Mouse (Mus musculus) embryonic facial prominence, embryonic 15.5 days (tissue): ENCODE results near the gene Nlrc5. TPM values are rescaled to one million over a fixed set of nuclear protein-coding genes. Genes with fewer than 3 reads are reported as not detected.

ENCODE experiments used
- ATAC-seq: fragments of 200-750 bp; cut with Nextera tagmentation; 2 replicates; pipeline ENCODE4 v1.8.0; 2017; ENCODE audit warnings: low read depth, moderate TSS enrichment; ENCODE audit not compliant: insufficient number of reproducible peaks, low FRiP score, low TSS enrichment
- H3K27ac ChIP-seq: fragments of 300-500 bp; sonication (generic); replicated peaks from 2 replicates; pipeline ENCODE4 v1.5.1; 2015; ENCODE audit warnings: mild to moderate bottlenecking, inconsistent platforms
- H3K27me3 ChIP-seq: fragments of 300-500 bp; sonication (generic); 2 replicates; pipeline ENCODE4 v1.6.1; 2015; ENCODE audit warnings: inconsistent platforms
- H3K36me3 ChIP-seq: fragments of 300-500 bp; sonication (generic); 2 replicates; pipeline ENCODE4 v1.6.1; 2015; ENCODE audit warnings: mild to moderate bottlenecking, inconsistent platforms
- H3K4me1 ChIP-seq: fragments of 300-500 bp; sonication (generic); 2 replicates; pipeline ENCODE4 v1.6.1; 2015; ENCODE audit warnings: inconsistent platforms
- H3K4me2 ChIP-seq: fragments of 300-500 bp; sonication (generic); replicated peaks from 2 replicates; pipeline ENCODE4 v1.6.1; 2015; ENCODE audit warnings: mild to moderate bottlenecking, inconsistent platforms
- H3K4me3 ChIP-seq: fragments of 300-500 bp; sonication (generic); replicated peaks from 2 replicates; pipeline ENCODE4 v1.5.1; 2015; ENCODE audit warnings: mild to moderate bottlenecking, inconsistent platforms
- H3K9ac ChIP-seq: fragments of 300-500 bp; sonication (generic); 2 replicates; pipeline ENCODE4 v1.6.1; 2015; ENCODE audit warnings: inconsistent platforms
- H3K9me3 ChIP-seq: fragments of 300-500 bp; sonication (generic); replicated peaks from 2 replicates; pipeline ENCODE4 v1.6.1; 2016; ENCODE audit warnings: inconsistent platforms
- WGBS: fragments of 180-500 bp; shearing (Covaris S2); methylation state at CpG from one replicate; pipeline ENCODE4 v1.1.7; 2015; 5-methylcytosine and 5-hydroxymethylcytosine counted together
- polyA plus RNA-seq: library from polyadenylated mRNA; unstranded; fragments of >200 nt; fragmentation: Nextera tagmentation; extraction: Ambion mirVana; gene quantifications from 2 replicates; pipeline ENCODE4 v1.2.1, GENCODE M21; 2015

Nlrc5 gene
- 0.35 and 0.40 TPM in 2 replicates for polyA plus RNA-seq

DNA sequence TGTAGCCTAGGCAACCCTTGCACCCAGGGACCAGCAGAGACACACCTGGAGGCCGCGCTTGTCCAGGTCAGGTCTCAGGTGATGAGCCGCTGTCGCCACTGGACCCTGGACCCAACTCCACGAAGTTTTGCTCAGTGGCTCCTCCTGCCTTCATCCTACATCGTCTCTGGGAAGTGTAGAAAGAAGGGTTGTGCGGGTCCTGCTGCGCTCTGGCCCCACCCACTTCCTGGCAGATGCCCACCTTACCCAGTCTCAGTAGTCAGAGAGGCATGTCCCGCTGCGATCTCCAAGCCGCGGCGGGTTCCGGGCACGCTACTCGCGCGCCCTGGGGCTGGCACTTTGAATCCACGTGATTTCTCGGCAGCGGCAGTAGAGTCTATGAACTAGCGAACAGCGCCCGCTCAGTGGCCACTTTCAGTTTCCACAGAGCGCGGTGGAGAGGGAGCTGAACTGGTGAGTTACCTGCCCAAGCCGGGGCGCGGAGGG is at the start of gene Nlrc5:
Nlrc5 (plus strand) TSS at position 376 of the 486 bp plus-strand sequence.
- H3K9ac ChIP-seq, result peak within 1 kb of the TSS; percentile 18; the same call in 1 of the 2 replicates
- peaks cover 6% of the 10 kb centered on the region for H3K4me1 ChIP-seq
- peak within 1 kb of the TSS; percentile 48 for H3K4me3 ChIP-seq
- WGBS, result under 1% methylated on average over 29 of the region's 29 CpGs
- H3K4me2 ChIP-seq, result peak within 1 kb of the TSS; percentile 83
- H3K9me3 ChIP-seq, result no peaks in the 10 kb centered on the region
- H3K27ac ChIP-seq, result no peak within 1 kb of the TSS
- 0 out of 2 replicates have a peak, but pooled peaks have one; percentile 27 for ATAC-seq
- peaks cover 8% of the 10 kb centered on the region; the same call in 1 of the 2 replicates for H3K27me3 ChIP-seq
- no peaks in the 10 kb centered on the region for H3K36me3 ChIP-seq

DNA sequence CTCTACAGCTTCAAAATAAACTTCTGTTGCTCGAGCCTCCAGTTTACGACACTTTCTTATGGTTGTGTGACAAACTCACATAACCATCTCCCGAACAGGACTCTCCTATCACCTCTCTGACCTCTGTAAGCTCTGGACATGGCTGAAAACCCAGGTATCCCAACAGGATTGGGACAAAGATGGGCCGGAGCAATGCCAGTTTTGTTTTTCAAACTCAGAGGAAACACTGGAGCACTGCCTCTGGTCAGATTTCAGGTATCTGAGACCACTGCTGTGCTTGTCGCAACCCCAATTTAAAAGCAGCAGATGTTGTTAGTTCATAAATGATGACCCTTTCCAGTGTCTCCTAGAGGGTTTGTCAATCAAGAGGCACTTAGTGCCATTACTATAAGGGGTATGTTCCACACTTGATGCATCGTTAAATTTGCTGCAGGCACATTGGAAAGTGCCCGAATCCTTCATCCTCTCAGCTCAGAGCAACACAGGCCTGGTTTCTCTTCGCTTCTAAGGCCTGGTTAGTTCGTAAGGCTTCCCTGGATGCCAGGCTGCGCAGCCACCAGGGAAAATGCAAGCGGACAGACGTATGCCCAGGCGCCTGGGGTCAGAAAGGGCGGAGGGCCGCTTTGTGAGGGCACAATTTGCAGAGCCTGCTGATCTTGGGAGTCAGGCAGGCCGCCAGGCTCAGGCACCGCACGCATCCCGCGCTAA is 48.5 kb upstream of the Nlrc5 start:
- Histone ChIP-seq H3K36me3 (peaks cover 15% of the 10 kb centered on the region), H3K27me3 (no peaks in the 10 kb centered on the region), H3K9me3 (no peaks in the 10 kb centered on the region), H3K4me2 (peak overlapping the region; percentile 86), H3K4me1 (peaks cover 10% of the 10 kb centered on the region), H3K4me3 (peak overlapping the region; percentile 76), H3K9ac (peak overlapping the region; percentile 89), H3K27ac (peak overlapping the region; percentile 88)
- ATAC-seq, result 0 out of 2 replicates have a peak, but pooled peaks have one; percentile 1
- WGBS, result 25% methylated on average over 20 of the region's 20 CpGs

DNA sequence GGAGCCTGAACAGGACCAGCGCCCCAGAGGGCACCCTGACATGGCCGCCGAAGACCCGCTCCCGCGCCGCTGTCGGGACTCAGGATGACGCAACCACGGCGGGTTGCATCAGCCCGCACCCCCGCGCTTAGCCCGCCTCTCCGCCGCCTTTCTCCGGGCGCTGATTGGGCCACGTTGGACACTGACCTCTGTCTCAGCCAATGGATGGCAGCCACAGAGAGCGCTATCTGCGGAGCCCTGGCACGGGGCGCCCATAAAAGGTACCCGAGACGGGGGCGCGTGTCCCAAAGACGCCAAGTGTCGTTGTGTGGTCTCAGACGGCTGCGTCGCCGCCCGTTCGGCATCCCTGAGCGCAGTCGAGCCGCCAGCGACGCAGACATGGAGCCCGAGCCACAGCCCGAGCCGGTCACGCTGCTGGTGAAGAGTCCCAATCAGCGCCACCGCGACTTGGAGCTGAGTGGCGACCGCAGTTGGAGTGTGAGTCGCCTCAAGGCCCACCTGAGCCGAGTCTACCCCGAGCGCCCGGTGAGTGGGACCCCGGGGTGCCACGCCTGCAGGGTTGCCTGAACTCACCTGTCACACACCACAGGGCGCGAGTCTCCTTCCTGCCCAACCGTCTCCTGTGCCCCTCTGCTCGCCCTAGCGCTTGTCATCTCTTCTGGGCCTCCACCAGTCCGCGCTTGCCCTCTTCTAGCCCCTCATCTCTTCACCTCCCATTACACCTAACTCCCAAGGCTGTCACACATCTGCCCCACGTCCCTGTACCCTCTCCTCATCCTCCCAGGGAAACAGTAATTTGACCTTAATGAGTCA is 47.7 kb upstream of the Nlrc5 start, which contains the start of gene Herpud1:
Herpud1 (plus strand) TSS at position 225 of the 813 bp plus-strand sequence.
- under 1% methylated on average over 65 of the region's 65 CpGs for WGBS
- peak within 1 kb of the TSS; percentile 76 for H3K4me3 ChIP-seq
- peaks cover 23% of the 10 kb centered on the region for H3K36me3 ChIP-seq
- peak within 1 kb of the TSS; percentile 86 for H3K4me2 ChIP-seq
- peak; percentile 99 for ATAC-seq
- peak within 1 kb of the TSS; percentile 88 for H3K27ac ChIP-seq
- peaks cover 10% of the 10 kb centered on the region for H3K4me1 ChIP-seq
- no peaks in the 10 kb centered on the region for H3K9me3 ChIP-seq
- H3K9ac ChIP-seq, result peak within 1 kb of the TSS; percentile 89
- H3K27me3 ChIP-seq, result no peaks in the 10 kb centered on the region

DNA sequence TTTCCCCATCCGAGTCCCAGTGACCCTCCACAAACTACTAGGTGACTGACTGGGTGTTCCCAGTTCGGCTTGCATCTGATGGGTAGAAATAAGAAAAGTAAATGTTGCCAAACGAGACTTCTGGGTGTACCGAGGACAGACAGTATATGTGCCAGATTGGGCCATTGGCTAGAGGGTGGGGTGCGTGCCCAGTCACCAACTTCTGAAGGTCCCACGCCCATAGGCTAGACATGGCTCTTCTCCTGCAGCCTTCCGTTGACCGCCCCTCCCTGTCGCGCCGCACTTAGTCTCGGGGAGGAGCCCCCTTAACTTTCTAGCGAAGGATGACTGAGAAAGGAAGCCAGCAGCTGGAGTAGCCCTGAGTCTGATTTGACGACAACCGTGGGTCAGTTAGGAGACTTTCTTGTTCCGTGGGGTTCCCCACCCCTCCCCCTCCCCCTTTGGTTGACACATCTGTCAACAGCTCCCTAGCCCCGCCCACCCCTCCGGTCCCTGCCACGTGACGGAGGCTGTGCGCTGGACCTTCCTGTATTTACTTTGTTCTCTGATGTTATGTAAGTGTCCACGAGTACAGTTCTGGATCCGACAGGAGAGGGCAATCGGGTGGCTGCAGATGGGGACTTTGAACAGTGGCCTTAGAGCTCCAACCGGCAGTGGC is 47.0 kb upstream of the Nlrc5 start:
- 0 out of 2 replicates have a peak, but pooled peaks have one; percentile 15 for ATAC-seq
- Histone ChIP-seq H3K4me1 (peaks cover 10% of the 10 kb centered on the region), H3K36me3 (peaks cover 30% of the 10 kb centered on the region), H3K27me3 (no peaks in the 10 kb centered on the region), H3K27ac (peak overlapping the region; percentile 85), H3K4me2 (peak overlapping the region; percentile 86), H3K4me3 (peak overlapping the region; percentile 76), H3K9ac (peak overlapping the region; percentile 89), H3K9me3 (no peaks in the 10 kb centered on the region)
- WGBS, result 0% methylated on average over 25 of the region's 25 CpGs

DNA sequence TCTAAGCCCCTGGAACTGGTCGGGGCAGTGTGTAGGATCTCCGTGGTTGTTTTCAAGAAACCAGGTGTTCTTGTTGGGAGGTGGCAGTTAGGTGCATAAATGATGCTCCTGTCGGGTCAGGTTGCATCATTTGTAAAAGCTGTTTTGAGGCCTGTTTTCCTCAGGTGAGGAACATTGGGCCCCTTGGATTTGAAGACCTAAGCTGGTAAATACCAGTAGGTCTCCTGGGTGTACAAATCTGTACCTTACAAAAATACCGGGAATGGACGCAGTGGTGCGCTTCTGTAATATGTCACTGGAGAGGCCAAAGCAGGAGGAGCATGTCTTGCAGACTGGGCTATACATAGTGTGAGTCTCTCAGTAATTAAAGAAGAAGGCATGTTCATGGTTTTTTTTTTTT is 46.4 kb upstream of the Nlrc5 start:
- Histone ChIP-seq H3K9ac (peak overlapping the region; percentile 89; the same call in 1 of the 2 replicates), H3K27me3 (no peaks in the 10 kb centered on the region), H3K4me3 (peak overlapping the region; percentile 76), H3K4me1 (peaks cover 10% of the 10 kb centered on the region), H3K27ac (peak overlapping the region; percentile 85), H3K4me2 (peak overlapping the region; percentile 86), H3K9me3 (no peaks in the 10 kb centered on the region), H3K36me3 (peaks cover 37% of the 10 kb centered on the region)
- no peak for ATAC-seq
- WGBS, result 26% methylated on average over 6 of the region's 6 CpGs

DNA sequence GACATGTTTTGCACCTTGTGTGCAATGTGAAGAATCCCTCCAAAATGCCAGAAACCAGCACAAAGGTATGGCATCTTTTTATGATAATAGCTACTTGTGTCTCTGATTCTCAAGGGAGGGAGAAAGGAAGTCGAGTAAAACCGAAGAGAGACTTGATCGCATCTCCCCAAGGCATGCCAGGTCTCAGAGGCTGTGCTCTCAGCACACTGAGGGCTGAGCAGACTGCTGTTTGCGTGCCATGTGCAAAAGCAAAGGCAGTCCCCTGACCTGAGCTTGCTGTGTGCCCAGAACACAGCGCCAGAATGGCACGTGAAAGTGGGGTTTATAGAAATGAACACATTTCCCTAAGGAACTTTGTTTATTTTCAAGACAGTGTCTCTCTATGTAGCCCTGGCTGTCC is 44.6 kb upstream of the Nlrc5 start:
- Histone ChIP-seq H3K4me2 (no peak overlapping the region), H3K4me3 (no peak overlapping the region), H3K36me3 (peaks cover 50% of the 10 kb centered on the region), H3K9ac (no peak overlapping the region), H3K27ac (no peak overlapping the region), H3K4me1 (peaks cover 10% of the 10 kb centered on the region), H3K27me3 (no peaks in the 10 kb centered on the region), H3K9me3 (no peaks in the 10 kb centered on the region)
- 81% methylated on average over 6 of the region's 6 CpGs for WGBS
- ATAC-seq, result no peak

DNA sequence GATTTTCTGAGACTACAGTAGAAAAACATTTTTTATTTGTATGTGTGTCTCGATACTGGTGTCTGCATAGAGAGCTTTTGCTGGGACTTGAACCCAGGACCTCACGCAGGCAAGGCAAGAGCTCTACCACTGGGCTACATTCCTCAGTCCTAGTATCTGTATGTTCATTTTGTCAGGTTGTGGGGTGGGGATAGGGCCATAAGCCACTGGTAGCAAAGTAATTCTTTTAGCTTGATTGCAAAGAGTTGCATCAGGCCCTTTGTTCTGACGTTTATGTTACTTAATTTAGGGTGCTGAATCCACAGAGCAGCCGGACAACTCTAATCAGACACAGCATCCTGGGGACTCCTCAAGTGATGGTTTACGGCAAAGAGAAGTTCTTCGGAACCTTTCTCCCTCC is 43.7 kb upstream of the Nlrc5 start:
- Histone ChIP-seq H3K27ac (no peak overlapping the region), H3K9me3 (no peaks in the 10 kb centered on the region), H3K4me1 (peaks cover 9% of the 10 kb centered on the region), H3K27me3 (no peaks in the 10 kb centered on the region), H3K9ac (no peak overlapping the region), H3K36me3 (peaks cover 59% of the 10 kb centered on the region), H3K4me2 (no peak overlapping the region), H3K4me3 (no peak overlapping the region)
- no peak for ATAC-seq
- WGBS, result 94% methylated on average over 6 of the region's 6 CpGs

DNA sequence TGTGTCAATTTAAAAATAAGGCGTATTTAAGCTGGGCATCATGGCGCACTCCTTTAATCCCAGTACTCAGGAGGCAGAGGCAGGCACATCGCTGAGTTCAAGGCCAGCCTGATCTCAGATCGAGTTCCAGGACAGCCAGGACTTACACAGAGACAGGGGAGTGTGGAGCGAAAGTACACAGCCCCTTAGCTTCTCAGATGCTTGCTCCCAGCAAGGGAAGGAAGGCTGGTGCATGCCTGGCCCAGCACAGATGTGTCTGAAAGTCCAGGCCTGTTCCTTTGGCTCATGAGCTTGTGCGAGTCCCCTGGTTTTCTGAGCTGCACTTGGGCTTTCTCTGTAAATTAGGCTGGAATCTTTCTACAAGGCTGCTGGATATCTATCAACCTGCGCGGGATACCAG is 43.2 kb upstream of the Nlrc5 start:
- Histone ChIP-seq H3K4me2 (no peak overlapping the region), H3K4me3 (no peak overlapping the region), H3K27me3 (no peaks in the 10 kb centered on the region), H3K4me1 (peaks cover 4% of the 10 kb centered on the region), H3K9ac (no peak overlapping the region), H3K9me3 (no peaks in the 10 kb centered on the region), H3K36me3 (peaks cover 64% of the 10 kb centered on the region), H3K27ac (no peak overlapping the region)
- 94% methylated on average over 8 of the region's 8 CpGs for WGBS
- ATAC-seq, result no peak

DNA sequence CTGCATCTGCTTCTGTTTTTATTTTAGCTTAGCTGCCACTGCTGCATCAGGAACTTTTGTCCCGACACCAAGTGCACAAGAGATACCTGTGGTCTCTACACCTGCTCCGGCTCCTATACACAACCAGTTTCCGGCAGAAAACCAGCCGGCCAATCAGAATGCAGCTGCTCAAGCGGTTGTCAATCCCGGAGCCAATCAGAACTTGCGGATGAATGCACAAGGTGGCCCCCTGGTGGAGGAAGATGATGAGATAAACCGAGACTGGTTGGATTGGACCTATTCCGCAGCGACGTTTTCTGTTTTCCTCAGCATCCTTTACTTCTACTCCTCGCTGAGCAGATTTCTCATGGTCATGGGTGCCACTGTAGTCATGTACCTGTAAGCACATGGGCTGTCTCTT is 42.0 kb upstream of the Nlrc5 start:
- no peaks in the 10 kb centered on the region for H3K27me3 ChIP-seq
- no peak overlapping the region for H3K9ac ChIP-seq
- no peak for ATAC-seq
- WGBS, result 79% methylated on average over 12 of the region's 12 CpGs
- no peak overlapping the region for H3K4me3 ChIP-seq
- H3K4me2 ChIP-seq, result no peak overlapping the region
- H3K27ac ChIP-seq, result no peak overlapping the region
- H3K4me1 ChIP-seq, result peaks cover 4% of the 10 kb centered on the region
- no peaks in the 10 kb centered on the region for H3K9me3 ChIP-seq
- peaks cover 71% of the 10 kb centered on the region for H3K36me3 ChIP-seq

DNA sequence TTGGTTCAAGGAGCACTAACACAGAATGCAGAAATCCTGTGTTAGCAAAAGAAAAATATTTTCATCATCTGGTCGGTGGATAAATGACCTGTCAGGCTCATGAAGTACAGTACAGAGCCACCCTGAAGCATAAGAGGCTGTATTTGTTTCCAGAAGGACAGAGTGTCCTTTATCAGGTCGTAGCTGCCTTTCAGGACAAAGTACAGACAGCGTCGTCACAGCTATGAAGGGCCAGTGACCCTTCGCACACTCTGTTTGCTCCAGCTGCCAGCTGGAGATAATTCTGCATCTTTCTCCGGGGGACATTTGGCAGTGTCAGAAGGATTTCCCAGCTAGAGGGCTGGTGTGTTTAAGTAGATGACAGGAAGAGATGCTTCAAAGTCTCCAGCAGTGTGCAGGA is 41.5 kb upstream of the Nlrc5 start:
- H3K27me3 ChIP-seq, result no peaks in the 10 kb centered on the region
- no peaks in the 10 kb centered on the region for H3K9me3 ChIP-seq
- peaks cover 76% of the 10 kb centered on the region for H3K36me3 ChIP-seq
- ATAC-seq, result no peak
- no peak overlapping the region for H3K4me3 ChIP-seq
- H3K4me1 ChIP-seq, result peaks cover 3% of the 10 kb centered on the region
- no peak overlapping the region for H3K4me2 ChIP-seq
- H3K27ac ChIP-seq, result no peak overlapping the region
- H3K9ac ChIP-seq, result no peak overlapping the region
- 84% methylated on average over 6 of the region's 6 CpGs for WGBS
